Mouse (Mus musculus): ENCODE results near the gene Gm20605. TPM values are rescaled to one million over a fixed set of nuclear protein-coding genes. Genes with fewer than 3 reads are reported as not detected.

Gene Gm20605
- polyA plus RNA-seq, 2 experiments = 3.2 to 6.0 TPM

DNA sequence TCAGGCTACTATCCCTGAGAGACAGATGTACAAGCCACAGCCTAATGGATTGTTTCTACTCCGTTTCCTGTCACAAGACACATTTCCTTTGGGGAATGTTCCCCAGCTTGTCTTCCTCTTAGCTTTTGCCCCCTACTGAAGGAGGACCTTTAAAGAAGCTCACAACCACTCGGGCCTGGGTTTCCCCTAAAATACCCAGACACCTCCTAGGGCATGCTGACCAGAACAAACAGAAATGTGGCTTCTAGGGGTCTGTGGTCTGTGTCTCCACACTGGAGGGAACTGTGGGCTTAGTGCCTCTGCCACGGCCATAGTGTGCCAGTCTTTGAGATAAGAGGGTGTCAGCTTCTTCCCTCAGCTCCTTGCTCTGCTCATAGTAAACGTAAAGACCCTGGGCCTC, 2.6 kb downstream of the Gm20605 start:
- H3K9ac ChIP-seq (replicated peaks) = no peak overlapping the region
- 12% methylated on average over 4 of the region's 4 CpGs for WGBS (ENCODE audit: insufficient replicate concordance)

DNA sequence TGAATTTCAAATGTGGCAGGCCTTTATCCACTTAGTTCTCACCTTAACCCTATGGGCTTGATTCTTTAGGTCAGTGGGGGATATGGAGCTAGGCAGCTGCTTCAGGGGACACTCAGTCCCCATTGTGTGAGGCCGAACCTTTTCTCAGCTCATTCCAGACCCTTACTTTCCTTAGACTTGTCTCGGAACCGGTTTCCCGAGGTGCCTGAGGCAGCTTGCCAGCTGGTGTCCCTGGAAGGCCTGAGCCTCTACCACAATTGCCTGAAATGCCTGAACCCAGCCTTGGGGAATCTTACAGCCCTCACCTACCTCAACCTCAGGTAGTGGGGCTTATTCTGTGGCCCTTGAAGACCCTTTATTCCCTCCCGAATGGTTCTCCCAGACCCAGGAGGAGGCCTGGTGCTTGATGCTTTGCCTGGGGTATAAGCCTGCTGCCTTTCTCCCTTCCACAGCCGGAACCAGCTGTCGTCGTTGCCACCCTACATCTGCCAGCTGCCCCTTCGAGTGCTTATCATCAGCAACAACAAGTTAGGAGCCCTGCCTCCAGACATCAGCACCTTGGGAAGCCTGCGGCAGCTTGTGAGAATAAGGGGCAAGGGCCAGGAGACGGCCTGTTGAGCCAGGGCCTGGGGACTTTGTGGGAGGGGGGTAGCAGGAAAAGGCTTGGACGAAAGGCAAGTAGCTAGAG, 4.6 kb downstream of the Gm20605 start:
- TF ChIP-seq EP300 (IDR thresholded peaks at IDR 0.05; ENCODE audit: low read depth) (no peak), CTCF (IDR thresholded peaks at IDR 0.05; ENCODE audit: low read depth) (no peak)
- Histone ChIP-seq H3K36me3 (replicated peaks; ENCODE audit: control insufficient read depth, insufficient read depth, low read depth) (peaks cover 12% of the 10 kb centered on the region), H3K9me3 (ENCODE audit: control insufficient read depth, low read length) (no peaks in the 10 kb centered on the region), H3K4me1 (replicated peaks; ENCODE audit: control insufficient read depth in 2 of 2, insufficient read depth in 2 of 2, low read length in 1 of 2) (peaks cover 12 to 22% of the 10 kb centered on the region in 2 experiments), H3K9ac (replicated peaks) (no peak overlapping the region), H3K4me2 (ENCODE audit: low read depth) (no peak overlapping the region), H3K27me3 (ENCODE audit: control insufficient read depth, insufficient read depth, low read length) (no peaks in the 10 kb centered on the region), H3K27ac (no peak overlapping the region), H3K4me3 (ENCODE audit: insufficient read depth in 1 of 2, low read depth in 2 of 2, low read length in 2 of 2) (no peak overlapping the region)
- no peak for DNase-seq (ENCODE audit: low read depth in 3 of 3, low spot score in 3 of 3)
- WGBS (ENCODE audit: insufficient replicate concordance) = 71% methylated on average over 12 of the region's 12 CpGs
- ATAC-seq (ENCODE audit: insufficient read depth) = no peak

More for the DNA sequence above, 2.6 kb downstream of the Gm20605 start:
- Histone ChIP-seq H3K9me3 (ENCODE audit: control insufficient read depth, low read length) (no peaks in the 10 kb centered on the region), H3K4me2 (ENCODE audit: low read depth) (peak overlapping the region; percentile 97), H3K4me1 (replicated peaks; ENCODE audit: control insufficient read depth in 2 of 2, insufficient read depth in 2 of 2, low read length in 1 of 2) (peaks cover 17 to 30% of the 10 kb centered on the region in 2 experiments), H3K4me3 (ENCODE audit: insufficient read depth in 1 of 2, low read depth in 2 of 2, low read length in 2 of 2) (peak overlapping the region in 1 of 2 experiments; percentile 36; a peak in 1 of 4 replicates), H3K36me3 (replicated peaks; ENCODE audit: control insufficient read depth, insufficient read depth, low read depth) (no peaks in the 10 kb centered on the region; the same call in 1 of the 2 replicates), H3K27me3 (ENCODE audit: control insufficient read depth, insufficient read depth, low read length) (no peaks in the 10 kb centered on the region), H3K27ac (no peak overlapping the region)
- no peak for DNase-seq (ENCODE audit: low read depth in 3 of 3, low spot score in 3 of 3)
- no peak for TF ChIP-seq CTCF (IDR thresholded peaks at IDR 0.05; ENCODE audit: low read depth)
- TF ChIP-seq EP300 (IDR thresholded peaks at IDR 0.05; ENCODE audit: low read depth) = no peak
- ATAC-seq (ENCODE audit: insufficient read depth) = no peak

DNA sequence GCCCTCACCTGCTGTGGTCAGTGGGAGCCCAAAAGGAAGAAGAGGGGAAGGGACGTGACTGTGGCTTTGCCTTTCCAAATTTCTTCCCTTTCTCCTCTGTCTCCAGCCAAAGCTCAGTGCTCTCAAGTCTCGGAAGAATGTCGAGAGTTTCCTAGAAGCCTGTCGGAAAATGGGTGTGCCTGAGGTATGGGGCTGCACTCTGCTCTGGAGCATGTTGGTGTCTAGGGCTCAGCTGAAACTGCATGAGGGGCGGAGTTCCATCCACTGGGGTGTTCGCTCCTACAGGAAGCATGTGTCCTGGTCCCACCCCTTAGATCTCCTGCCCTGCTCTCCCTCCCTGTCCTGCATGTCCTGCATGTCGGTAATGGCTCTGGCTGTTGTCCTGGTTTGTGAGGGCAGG, 10.5 kb downstream of the Gm20605 start:
- DNase-seq (ENCODE audit: low read depth in 3 of 3, low spot score in 3 of 3) (no peak), ATAC-seq (ENCODE audit: insufficient read depth) (no peak)
- WGBS (ENCODE audit: insufficient replicate concordance) = 74% methylated on average over 7 of the region's 7 CpGs
- Histone ChIP-seq H3K27me3 (ENCODE audit: control insufficient read depth, insufficient read depth, low read length) (peaks cover 5% of the 10 kb centered on the region), H3K4me1 (replicated peaks; ENCODE audit: control insufficient read depth in 2 of 2, insufficient read depth in 2 of 2, low read length in 1 of 2) (no peaks in the 10 kb centered on the region), H3K9me3 (ENCODE audit: control insufficient read depth, low read length) (no peaks in the 10 kb centered on the region), H3K27ac (no peak overlapping the region), H3K9ac (replicated peaks) (no peak overlapping the region), H3K36me3 (replicated peaks; ENCODE audit: control insufficient read depth, insufficient read depth, low read depth) (peaks cover 21% of the 10 kb centered on the region), H3K4me2 (ENCODE audit: low read depth) (no peak overlapping the region), H3K4me3 (ENCODE audit: insufficient read depth in 1 of 2, low read depth in 2 of 2, low read length in 2 of 2) (no peak overlapping the region)
- TF ChIP-seq EP300 (IDR thresholded peaks at IDR 0.05; ENCODE audit: low read depth) = no peak
- no peak for TF ChIP-seq CTCF (IDR thresholded peaks at IDR 0.05; ENCODE audit: low read depth)

DNA sequence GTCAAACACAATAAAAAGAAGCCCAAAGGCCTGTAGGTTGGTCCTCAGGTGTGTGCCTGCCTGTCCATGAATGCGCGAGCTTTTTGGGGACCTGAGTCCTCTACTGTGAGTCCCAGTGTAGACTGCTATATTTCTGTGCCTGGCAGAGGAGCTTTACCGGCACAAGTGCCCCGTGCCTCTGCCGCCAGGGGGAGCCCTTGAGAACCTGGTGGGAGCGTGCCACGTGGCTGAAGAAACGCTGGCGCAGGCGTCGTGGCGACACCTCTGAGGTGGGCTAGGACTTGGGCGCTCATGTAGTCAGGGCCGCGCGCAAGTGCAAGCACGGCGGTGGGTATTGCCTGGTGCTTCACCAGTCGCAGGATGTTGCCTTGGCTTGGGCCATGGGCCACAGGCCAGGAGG, 12.1 kb downstream of the Gm20605 start, which contains the start of gene Sap25:
Gene Sap25, plus strand, starts transcription at position 281 of the 400 bp plus-strand sequence.
- Histone ChIP-seq H3K27ac (no peak within 1 kb of the TSS), H3K4me1 (replicated peaks; ENCODE audit: control insufficient read depth in 2 of 2, insufficient read depth in 2 of 2, low read length in 1 of 2) (peaks cover 2% of the 10 kb centered on the region in 2 experiments; a peak in 2 of 4 replicates), H3K9ac (replicated peaks) (no peak within 1 kb of the TSS), H3K4me3 (ENCODE audit: insufficient read depth in 1 of 2, low read depth in 2 of 2, low read length in 2 of 2) (no peak within 1 kb of the TSS), H3K36me3 (replicated peaks; ENCODE audit: control insufficient read depth, insufficient read depth, low read depth) (peaks cover 21% of the 10 kb centered on the region), H3K27me3 (ENCODE audit: control insufficient read depth, insufficient read depth, low read length) (peaks cover 16% of the 10 kb centered on the region), H3K9me3 (ENCODE audit: control insufficient read depth, low read length) (no peaks in the 10 kb centered on the region), H3K4me2 (ENCODE audit: low read depth) (no peak within 1 kb of the TSS)
- WGBS (ENCODE audit: insufficient replicate concordance) = 73% methylated on average over 19 of the region's 19 CpGs
- no peak for DNase-seq (ENCODE audit: low read depth in 3 of 3, low spot score in 3 of 3)
- no peak for ATAC-seq (ENCODE audit: insufficient read depth)
- no peak for TF ChIP-seq EP300 (IDR thresholded peaks at IDR 0.05; ENCODE audit: low read depth)
- TF ChIP-seq CTCF (IDR thresholded peaks at IDR 0.05; ENCODE audit: low read depth) = peak; percentile 89

DNA sequence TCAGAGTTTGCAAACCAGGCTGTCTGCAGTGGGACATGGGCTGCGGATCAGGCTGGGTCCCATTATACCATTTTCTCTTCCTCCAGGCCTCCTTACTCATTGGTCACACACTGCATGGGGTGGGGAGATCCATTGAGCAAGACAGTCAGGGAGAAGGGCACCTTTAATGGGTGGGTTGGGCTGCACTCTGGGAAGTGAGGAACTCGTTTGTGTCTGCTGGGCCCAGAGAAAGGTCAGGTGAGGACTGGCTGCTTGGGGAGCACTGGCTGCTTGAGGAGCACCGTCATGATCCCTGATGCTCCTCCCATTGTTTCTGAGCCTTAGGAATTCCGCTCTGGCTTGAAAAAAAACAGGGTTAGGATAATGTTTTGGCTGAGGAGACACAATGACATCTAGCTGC, 13.9 kb downstream of the Gm20605 start:
- Histone ChIP-seq H3K9me3 (ENCODE audit: control insufficient read depth, low read length) (no peaks in the 10 kb centered on the region), H3K4me1 (replicated peaks; ENCODE audit: control insufficient read depth in 2 of 2, insufficient read depth in 2 of 2, low read length in 1 of 2) (peaks cover 2% of the 10 kb centered on the region in 2 experiments; a peak in 3 of 4 replicates), H3K36me3 (replicated peaks; ENCODE audit: control insufficient read depth, insufficient read depth, low read depth) (peaks cover 11% of the 10 kb centered on the region; the same call in 1 of the 2 replicates), H3K4me3 (ENCODE audit: insufficient read depth in 1 of 2, low read depth in 2 of 2, low read length in 2 of 2) (no peak overlapping the region), H3K27me3 (ENCODE audit: control insufficient read depth, insufficient read depth, low read length) (peaks cover 16% of the 10 kb centered on the region), H3K9ac (replicated peaks) (no peak overlapping the region), H3K27ac (no peak overlapping the region), H3K4me2 (ENCODE audit: low read depth) (no peak overlapping the region)
- TF ChIP-seq CTCF (IDR thresholded peaks at IDR 0.05; ENCODE audit: low read depth) (no peak), EP300 (IDR thresholded peaks at IDR 0.05; ENCODE audit: low read depth) (no peak)
- DNase-seq (ENCODE audit: low read depth in 3 of 3, low spot score in 3 of 3) (no peak), ATAC-seq (ENCODE audit: insufficient read depth) (no peak)
- 62% methylated on average over 4 of the region's 4 CpGs for WGBS (ENCODE audit: insufficient replicate concordance)
